Mouse (Mus musculus): ENCODE data around the gene Btg2.

The Btg2 gene

DNA sequence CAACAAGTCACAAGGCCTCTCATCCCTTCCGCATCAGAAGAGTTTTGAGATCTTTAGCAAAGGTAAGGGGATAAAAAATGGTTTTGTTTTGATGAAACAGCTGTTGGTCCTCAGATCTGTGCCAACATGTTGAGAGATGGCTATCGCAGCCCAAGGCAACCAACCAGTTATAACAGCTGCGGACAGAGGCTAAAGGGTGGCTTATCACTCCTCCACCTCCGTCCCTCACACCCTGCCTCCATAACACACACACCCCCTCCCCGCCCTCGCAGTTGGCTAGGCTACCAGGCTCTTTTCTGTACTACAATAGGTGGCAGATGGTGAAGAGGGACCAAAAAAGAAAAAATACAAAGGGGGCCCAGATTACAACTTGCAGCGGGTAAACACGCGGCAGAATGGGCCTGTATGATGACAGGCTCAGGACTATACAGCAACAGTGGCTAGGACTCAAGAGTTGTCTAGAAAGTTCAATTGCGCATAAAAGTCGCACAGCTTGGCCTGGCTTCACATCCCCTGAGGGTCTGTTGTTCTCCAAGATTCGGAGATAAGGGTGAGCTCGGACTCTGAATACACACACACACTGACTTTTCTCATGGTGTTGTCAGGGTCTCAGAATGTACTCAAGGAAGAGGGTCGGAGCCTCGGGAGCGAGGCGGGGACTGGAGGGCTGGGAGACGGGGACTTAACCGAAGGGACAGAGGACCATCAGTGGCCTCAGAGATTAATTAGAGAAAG lies 692 bp downstream of the Btg2 start:
- no peak for DNase-seq (ENCODE audit: low spot score in 2 of 2)

DNA sequence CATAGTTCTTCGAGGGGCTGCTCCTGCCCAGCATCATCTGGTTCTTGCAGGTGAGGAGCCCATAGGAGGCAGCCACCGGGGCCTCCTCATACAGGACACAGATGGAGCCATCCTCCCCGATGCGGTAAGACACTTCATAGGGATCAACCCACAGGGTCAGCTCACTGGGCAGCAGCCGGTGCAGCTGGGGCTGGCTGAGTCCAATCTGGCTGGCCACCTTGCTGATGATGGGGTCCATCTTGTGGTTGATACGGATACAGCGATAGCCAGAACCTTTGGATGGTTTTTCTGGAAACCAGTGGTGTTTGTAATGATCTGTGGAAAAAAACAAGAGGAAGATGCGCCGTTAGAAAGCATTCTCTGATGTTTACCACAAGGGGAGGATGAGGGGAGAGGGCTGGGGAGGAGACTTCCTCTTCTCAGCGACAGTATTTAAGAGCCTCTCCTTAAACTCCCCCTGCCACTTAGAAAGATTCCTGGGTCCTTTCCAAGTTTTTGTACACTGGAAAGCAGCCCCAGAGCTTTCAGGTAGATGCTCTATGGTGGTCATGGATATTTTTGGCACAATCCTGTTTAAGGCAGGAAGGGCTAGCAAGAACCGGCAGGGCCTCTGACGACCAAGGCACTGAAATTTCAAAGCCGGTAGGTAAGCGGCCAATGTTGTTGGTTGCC lies 1.4 kb downstream of the Btg2 start:
- no peak for DNase-seq (ENCODE audit: low spot score in 2 of 2)

DNA sequence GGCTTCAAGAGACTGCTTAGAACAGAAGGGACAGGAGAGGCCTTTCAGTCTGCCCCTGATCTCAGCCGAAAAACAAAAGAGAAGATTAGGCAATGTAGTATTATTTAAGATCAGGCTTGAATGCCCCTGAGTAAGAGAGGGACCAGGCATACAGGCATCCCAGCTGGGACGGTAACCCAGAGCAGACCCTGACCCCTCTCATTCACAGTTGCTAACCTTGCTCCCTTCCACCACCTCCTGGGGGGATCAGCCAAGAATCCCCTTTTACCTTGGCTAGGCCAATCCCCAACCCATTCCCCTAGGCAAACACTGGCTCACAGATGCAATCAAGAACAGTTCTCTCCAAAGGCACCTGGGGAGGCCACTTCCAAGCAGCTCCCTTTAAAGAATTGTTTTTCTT lies 2.1 kb downstream of the Btg2 start:
- DNase-seq (ENCODE audit: low spot score in 2 of 2): no peak

DNA sequence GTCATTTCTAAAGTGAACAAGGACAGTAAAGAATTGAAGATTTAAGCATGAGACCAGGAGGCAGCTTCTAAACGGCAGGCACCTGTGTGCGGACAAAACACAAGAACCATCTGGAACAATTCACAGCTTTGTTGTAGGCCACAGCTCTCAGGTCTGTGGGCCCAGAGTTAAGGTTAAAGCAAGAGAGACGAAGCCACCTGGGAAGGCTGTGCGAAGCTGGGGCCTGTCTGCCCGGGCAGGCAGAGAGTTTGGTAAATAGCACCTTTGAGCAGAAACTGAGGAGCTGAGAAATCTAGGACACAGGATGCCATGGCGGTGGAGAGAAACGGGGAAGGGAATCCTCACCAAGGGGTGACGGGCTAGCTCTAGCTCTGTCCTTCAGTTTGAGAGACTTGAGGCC lies 3.4 kb downstream of the Btg2 start:
- no peak for DNase-seq (ENCODE audit: low spot score in 2 of 2)

DNA sequence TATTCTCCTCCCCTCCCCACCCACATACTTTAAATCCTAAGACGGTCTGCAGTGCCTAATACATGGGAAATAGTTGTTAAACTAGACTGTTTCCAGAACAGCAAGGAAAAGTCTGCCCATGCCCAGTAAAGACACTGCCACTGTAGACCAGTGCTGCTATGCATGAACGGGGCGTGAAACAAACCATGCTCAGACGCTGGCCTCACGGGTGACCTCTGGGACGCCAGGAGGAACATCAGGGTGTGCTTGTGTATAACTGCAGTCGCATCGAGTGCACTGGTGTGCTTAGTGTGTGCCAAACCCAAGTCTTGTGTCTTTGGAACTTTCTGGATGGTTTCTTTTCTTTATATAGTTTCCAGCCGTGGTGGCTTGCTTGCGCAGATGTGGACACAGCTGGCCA lies 4.3 kb downstream of the Btg2 start:
- DNase-seq (ENCODE audit: low spot score in 2 of 2): no peak

DNA sequence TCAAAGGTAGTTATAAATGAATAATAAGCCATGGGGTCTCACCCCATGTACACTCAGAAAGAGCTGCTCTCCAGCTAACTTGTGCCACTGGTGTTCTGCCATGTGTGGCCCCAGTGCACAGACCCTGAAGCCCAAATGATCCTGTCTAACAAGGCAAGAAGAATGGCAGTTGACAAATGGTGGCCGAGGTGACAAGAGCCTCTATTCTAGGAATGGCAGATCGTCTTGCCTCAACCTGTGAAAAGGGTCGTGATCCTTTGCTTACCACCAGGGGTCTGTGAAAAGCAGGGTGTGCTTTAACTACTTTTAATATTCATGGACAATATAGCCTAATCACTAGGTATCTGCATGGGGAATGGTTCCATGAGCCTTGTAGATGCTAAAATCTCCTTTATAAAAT lies 4.7 kb downstream of the Btg2 start:
- no peak for DNase-seq (ENCODE audit: low spot score in 2 of 2)

DNA sequence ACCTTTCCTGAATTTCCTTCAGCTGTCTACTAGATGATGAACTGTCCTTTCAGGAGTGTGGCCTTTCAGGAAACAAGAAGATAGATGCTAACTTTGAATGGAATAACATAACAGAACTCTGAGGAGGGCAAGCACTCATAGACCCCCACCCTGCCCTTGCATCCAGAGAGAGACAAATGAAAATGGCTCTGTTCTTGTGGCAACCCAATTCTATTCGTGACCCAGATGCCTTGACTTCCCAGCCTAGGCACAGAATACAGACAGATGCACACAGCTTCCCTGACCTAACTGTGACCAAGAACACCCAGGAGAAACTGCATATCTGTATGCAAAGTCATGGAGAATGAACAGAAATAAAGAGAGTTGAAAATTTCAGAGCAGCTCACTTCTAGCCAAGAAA lies 5.3 kb downstream of the Btg2 start:
- no peak for DNase-seq (ENCODE audit: low spot score in 2 of 2)

DNA sequence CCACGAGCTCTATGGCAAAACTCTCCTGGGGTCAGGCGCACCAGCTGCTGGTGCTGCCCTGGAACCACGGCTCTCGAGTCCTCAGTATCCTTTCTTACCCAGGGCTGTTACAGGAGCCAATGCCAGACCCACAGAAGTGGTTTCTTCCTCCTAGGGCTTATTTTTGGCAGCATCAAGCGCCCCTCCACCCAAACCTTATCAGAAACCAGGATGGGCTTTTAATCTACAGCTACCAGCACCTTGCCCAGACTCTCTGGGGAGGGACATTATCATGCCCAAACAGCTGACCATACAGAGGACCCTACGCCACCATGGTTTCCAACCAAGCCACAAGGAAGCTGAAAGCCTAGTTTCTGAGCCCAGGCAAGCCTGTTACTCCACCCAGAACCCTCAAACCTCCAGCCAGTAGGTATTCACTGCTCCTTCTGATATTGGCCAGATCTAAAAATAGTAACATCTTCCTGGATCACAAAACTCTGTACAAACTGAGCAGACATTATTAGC lies 5.8 kb downstream of the Btg2 start:
- DNase-seq (ENCODE audit: low spot score in 2 of 2): no peak

DNA sequence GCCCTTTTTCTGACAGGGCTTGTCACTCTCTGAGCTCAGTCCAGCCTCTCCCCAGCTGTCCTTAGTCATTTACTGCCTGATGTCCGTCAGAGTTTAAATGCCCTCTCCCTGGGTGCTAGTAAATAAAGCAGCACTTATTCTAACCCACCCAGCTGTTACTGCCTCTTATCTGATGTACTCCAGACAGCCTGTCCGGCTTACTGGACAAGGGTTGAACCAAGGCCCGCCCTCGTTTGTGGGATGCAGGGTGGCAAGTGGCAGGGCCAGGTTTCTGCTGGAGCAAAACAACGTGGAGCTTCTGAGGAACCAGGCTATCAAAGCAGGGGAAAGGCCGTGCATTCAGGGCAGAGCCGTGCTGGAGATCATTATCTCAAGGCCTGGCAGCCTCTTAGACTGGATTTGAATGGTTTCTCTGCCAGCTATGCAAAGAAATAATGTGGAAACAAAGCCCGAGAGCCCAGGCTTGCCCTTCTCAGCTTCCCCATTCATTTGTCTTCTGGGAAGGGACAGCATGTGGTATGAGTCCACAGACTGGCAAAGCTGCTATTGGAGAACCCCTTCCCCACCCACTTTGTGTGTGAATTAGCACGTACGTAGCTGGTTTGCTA lies 7.4 kb downstream of the Btg2 start:
- no peak for DNase-seq (ENCODE audit: low spot score in 2 of 2)

DNA sequence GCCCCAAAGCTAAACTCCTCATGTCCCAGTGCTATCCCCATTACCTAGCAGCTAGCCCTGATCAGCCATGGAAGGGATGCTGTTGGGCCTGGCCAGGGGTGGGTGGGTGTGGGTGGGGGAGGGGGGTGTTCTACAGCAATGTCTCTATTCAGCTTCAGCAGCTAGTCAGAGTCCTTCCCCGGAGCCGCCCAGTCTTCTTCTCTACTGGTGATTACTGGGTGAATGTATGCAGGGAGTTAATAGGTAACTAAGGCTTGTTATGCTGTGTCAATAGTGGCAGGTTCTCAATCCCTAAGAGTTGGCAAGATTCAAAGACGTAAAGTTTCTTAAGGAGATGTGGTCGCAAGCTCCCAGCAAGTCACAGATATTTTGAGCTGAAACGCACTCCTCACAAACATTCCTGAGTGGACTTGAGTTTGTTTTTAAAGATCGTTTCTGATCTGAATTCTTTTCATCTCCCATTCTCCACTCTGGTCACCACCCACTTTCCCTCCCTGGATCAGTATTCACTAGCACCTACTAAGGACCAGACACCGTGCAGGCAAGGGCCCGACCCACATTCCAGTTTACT lies 8.7 kb downstream of the Btg2 start:
- DNase-seq (ENCODE audit: low spot score in 2 of 2): no peak

DNA sequence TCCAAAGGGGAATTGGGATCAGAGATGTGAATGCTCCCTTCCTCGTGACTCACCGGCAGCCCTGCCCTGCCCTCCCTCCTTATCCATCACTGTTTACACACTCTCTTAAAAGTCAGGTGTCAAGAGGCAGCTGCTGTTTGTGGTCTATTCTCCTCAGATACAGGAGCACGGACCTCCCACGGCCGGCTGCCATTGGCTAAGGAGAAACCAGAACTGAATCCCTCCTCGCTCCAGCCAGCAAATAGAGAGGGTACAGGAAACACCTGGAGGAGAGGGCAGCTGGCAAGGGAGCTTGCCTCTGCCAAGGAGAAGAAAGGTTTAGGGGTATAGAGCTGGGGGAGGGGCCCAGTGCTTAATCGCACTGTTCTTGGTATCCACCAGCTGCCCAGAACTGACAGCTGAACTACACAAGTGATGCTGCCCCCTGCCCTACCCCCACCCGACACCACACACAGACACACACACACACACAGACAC lies 11.7 kb downstream of the Btg2 start:
- no peak for DNase-seq (ENCODE audit: low spot score in 2 of 2)

DNA sequence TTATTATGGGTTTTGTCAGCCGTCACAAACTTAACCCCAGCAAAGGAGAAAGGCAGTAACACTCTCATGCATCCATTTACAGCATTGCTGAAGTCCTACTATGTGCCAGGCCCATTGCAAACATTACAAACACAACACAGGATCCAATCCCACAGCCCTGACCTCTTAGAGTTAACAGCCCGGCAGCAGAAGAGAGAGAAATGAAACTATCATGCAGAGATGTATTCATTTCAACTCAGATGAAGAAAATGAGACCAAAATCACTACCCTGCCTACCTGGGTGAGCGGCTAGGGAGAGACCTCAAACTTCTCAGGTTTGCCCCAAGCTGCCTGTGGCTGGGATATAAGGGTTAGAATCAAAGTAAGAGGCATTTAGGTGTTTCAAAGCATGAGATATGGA lies 12.4 kb downstream of the Btg2 start:
- no peak for DNase-seq (ENCODE audit: low spot score in 2 of 2)

DNA sequence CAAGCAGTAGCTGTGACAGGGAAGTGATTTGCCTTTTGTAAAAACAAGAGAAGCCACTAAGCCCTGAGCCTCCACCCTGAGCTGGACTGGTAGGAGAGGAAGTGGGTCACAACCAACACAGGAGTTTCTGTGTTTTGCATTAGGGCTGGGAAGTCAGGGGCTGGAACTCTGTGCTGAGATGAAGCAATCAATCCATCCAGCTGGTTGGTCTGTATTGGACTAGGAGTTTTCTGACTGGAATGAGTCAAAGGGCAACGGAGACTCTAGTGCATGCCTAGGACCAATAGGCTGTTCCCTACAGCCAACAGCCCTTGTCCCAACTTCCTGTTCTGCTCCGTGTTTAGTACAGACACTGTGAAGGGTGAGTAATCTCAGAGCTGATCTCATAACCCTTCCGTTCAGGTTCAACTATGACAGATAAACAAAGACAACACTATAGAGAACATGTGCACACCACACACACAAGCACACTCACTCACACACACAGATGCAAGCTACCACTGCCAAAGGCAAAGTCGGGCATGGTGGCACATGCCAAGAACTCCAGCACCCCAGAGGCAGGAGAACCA lies 13.6 kb downstream of the Btg2 start:
- DNase-seq (ENCODE audit: low spot score in 2 of 2): no peak

DNA sequence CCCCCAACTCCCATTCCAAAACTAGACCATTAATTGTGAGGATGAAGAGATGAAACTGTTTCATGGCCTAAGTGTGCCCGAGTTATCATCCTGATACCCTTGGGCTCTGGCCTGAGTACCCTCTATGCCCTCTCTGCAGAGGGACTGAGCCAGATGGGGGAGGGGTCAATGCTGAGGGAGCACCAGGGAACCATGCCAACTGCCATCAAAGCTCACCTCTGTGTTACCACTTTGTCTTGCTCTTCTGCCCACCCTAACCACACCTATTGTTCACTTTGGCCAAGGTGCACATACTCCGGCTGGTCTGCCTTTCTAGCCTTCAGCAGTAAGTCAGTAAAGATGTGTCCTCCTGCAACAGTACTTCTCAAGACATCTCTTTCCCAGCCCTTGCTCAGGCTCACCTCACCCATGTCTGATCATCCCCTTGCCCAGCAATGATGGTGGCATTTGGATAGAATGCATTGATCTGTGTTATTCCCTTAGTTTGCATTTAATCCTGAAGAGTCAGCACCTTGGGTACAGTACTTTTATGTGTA lies 14.6 kb downstream of the Btg2 start:
- no peak for DNase-seq (ENCODE audit: low spot score in 2 of 2)

DNA sequence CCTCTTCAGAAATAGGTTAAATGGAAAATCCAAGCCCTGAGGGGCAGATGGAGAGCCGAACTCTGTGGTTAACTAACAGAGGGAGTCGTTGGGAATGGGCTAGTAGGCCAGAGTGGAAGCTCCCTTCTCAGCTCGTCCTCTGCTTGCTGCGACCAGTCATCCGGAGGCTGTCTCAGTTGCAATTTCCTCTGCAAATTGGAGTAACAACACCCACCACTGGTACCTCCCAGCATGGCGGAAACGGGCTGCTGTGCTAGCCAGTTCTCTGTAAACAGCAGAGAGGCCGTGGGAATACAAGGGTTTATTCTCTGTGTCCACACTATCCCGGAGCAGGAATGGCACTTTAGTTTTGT lies 15.2 kb downstream of the Btg2 start:
- DNase-seq (ENCODE audit: low spot score in 2 of 2): no peak

DNA sequence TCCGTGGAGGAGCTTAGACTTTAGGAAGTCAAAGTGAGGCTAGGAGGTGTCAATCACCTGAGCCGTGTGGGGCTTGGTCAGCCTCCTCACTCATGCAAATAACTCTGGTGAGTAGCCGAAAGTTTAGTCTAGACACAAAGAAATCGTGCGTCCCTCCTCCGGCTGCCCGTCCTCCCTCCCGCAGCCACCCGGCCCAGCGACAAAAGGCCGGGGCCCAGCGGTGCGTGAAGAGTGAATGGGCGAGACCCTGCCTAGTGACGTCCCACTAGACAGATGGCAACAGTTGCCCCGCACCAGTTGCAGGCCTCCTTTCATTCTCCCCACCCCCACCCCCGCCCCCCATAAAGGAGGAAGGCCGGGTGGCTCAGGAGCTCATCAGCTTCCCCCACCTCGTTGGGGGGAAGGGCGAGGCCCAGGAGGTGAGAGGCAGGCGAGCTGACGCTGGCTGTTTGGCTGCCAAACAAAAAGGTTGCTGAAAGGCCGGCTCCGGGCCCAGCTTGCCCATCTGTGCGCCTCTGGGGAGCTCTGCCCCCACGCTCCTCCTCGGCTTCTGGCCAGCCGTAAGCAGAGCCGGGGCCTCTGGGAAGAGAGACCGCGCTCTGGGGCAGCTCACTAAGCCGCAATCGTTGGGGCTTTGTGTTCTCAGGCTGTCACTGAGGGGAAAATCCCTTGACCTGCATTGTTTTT lies 15.7 kb downstream of the Btg2 start:
- no peak for DNase-seq (ENCODE audit: low spot score in 2 of 2)

DNA sequence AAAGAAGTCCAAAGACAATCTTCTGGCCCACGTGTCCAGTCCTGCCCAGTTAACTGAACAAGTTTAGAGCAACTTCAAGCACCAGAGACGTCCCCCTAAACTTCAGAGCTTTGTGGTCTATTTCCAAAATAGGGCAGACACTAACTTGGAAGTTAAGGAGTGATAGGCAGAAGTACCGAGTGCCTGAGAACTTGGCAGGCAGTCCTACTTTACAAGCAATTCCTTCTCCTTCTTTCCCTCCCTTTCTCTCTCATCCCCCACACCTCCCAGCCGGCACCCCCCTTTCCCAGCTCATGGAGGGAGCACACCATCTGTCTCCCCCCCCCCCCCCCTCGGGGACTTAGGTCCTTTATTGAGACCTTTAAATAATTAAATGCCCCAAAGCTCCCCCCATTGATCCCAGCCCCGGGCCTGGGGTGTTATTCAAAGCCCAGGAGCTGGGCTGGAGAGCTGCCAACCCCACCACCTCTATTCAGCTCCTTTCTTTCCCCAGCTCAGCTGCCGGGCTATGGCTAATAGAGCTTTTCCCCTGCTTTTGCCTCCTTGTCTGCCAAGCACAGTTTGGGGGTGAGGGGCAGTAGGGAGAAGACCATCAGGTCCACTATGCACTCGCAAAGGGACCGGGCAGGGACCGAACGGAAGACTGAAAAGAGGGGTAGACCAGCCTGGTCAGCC lies 16.4 kb downstream of the Btg2 start:
- DNase-seq (ENCODE audit: low spot score in 2 of 2): no peak

DNA sequence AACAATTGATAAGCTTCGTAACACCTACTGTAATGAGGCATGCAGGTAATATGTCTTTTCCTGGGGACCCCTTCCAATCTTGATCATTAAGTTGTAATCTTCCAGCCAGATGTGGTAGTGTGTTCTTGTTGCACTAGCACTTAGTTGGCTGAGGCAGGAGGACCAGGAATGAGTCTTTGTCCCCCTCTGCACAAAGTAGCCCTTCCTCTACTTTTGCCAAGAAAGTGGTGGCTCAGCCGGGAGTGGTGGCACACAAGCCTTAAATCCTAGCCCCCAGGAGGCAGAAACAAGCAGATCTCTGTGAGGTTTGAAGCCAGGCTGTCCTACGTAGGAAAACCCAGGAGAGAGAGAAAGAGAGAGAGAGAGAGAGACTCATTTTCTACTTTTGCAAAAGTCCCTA lies 17.0 kb downstream of the Btg2 start:
- no peak for DNase-seq (ENCODE audit: low spot score in 2 of 2)

DNA sequence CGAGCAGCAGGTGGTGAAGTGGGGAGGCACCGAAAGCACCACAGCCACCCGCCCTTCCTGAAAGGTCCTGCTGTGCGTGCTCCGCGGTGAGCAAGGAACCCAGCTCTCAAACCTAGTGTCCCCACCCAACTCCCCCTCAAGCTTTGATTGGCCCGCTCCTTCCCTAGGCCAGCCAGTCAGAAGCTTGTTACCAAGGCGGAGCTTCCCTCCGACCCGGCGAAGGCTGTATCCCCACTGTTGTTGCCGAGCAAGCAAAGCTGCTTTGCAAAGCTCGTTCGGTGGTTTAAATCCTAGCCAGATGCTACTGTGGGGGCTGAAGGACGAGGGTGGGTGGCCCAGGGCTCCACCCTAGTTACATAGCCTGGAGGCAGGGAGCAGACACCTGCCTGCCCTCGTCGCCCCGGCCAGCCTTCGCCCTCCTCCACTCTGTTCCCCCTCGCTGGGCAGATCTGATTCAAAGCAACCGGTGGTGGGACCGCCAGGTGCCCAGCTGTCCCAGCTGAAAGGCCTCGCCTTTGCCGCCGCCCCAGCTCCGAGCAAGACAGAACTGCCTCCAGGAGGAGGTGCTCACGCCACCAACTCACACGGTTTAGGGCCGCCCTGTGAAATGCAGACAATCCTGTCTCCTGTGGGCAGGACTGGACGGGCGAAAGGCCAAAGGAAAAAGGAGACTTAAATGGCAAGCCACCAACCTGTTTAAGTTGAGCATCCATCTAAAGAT lies 17.9 kb downstream of the Btg2 start:
- DNase-seq (ENCODE audit: low spot score in 2 of 2): peak; percentile 66 to 79

Data from frontal cortex, postnatal 25 days (tissue).